Mouse (Mus musculus) hindbrain, postnatal 0 days (tissue): ENCODE measurements at regions not wholly inside any gene's neighbourhood (a gene's known extent, or its start where the extent isn't known, plus 50 kb on each side); places are given as distances from the start of the nearest gene placed in this dataset.

Source experiments
- ATAC-seq: fragments of 200-750 bp; cut with Nextera tagmentation; 2 replicates; pipeline ENCODE4 v1.8.0; 2017; ENCODE audit warnings: mild to moderate bottlenecking, moderate TSS enrichment, moderate library complexity
- DNase-seq: peaks from one replicate; pipeline ENCODE4 v3.0.0-alpha.2; 2015; ENCODE audit warnings: low spot score
- H3K27ac ChIP-seq: fragments of 300-500 bp; sonication (generic); 2 replicates; pipeline ENCODE4 v1.5.1; 2014; ENCODE audit warnings: mild to moderate bottlenecking
- H3K27me3 ChIP-seq: fragments of 300-500 bp; sonication (generic); 2 replicates; pipeline ENCODE4 v1.6.1; 2014; ENCODE audit warnings: low read length, mixed read lengths; ENCODE audit not compliant: insufficient read depth
- H3K36me3 ChIP-seq: fragments of 300-500 bp; sonication (generic); 2 replicates; pipeline ENCODE4 v1.6.1; 2014; ENCODE audit warnings: low read length, mixed read lengths; ENCODE audit not compliant: insufficient read depth
- H3K4me1 ChIP-seq: fragments of 300-500 bp; sonication (generic); 2 replicates; pipeline ENCODE4 v1.6.1; 2014; ENCODE audit warnings: antibody characterized with exemption, low read length, mixed read lengths; ENCODE audit not compliant: insufficient read depth
- H3K4me2 ChIP-seq: fragments of 300-500 bp; sonication (generic); 2 replicates; pipeline ENCODE4 v1.6.1; 2014; ENCODE audit warnings: low read depth, mild to moderate bottlenecking, low read length, moderate library complexity, mixed read lengths
- H3K4me3 ChIP-seq: fragments of 300-500 bp; sonication (generic); 2 replicates; pipeline ENCODE4 v1.5.1; 2014; ENCODE audit warnings: low read length
- H3K9ac ChIP-seq: fragments of 300-500 bp; sonication (generic); replicated peaks from 2 replicates; pipeline ENCODE4 v1.6.1; 2014; ENCODE audit warnings: mild to moderate bottlenecking, low read length, moderate library complexity, mixed read lengths
- H3K9me3 ChIP-seq: fragments of 300-500 bp; sonication (generic); 2 replicates; pipeline ENCODE4 v1.6.1; 2016; ENCODE audit warnings: low read length, mixed read lengths
- CTCF ChIP-seq: IDR thresholded peaks from 2 replicates; pipeline ENCODE4 v1.5.1; 2016; ENCODE audit warnings: antibody characterized with exemption, control low read depth, low read depth
- WGBS: fragments of 180-500 bp; shearing (Covaris S2); extraction: QIAGEN DNeasy Blood & Tissue Kit; methylation state at CpG from one replicate; pipeline ENCODE4 v1.1.7; 2014; 5-methylcytosine and 5-hydroxymethylcytosine counted together

GRCm38 (mm10) chr13:52765508-52766181, 163.8 kb downstream of the Auh start:
- Histone ChIP-seq H3K4me3 (no peak overlapping the region), H3K27ac (peak overlapping the region; percentile 56; the same call in 1 of the 2 replicates), H3K27me3 (no peaks in the 10 kb centered on the region), H3K36me3 (no peaks in the 10 kb centered on the region), H3K9ac (no peak overlapping the region), H3K4me1 (peaks cover 14% of the 10 kb centered on the region), H3K4me2 (peak overlapping the region; percentile 19; the same call in 1 of the 2 replicates), H3K9me3 (no peaks in the 10 kb centered on the region)
- no peak for TF ChIP-seq CTCF
- peak; percentile 72 for ATAC-seq
- peak; percentile 77 for DNase-seq
- 13% methylated on average over 13 of the region's 13 CpGs for WGBS

- ATAC-seq, result no peak
- TF ChIP-seq CTCF, result no peak
- Histone ChIP-seq H3K4me1 (peaks cover 14% of the 10 kb centered on the region), H3K9ac (no peak overlapping the region), H3K27me3 (no peaks in the 10 kb centered on the region), H3K36me3 (no peaks in the 10 kb centered on the region), H3K9me3 (no peaks in the 10 kb centered on the region), H3K4me2 (no peak overlapping the region), H3K4me3 (no peak overlapping the region), H3K27ac (peak overlapping the region; percentile 56; the same call in 1 of the 2 replicates)
- no peak for DNase-seq
- WGBS, result 96% methylated on average over 2 of the region's 2 CpGs
Measured at GRCm38 (mm10) chr13:52766236-52766635, 163.2 kb downstream of the Auh start.

- no peaks in the 10 kb centered on the region for H3K36me3 ChIP-seq
- H3K27ac ChIP-seq, result no peak overlapping the region
- no peaks in the 10 kb centered on the region for H3K27me3 ChIP-seq
- H3K9ac ChIP-seq, result no peak overlapping the region
- WGBS, result 79% methylated on average over 8 of the region's 8 CpGs
- DNase-seq (no peak), ATAC-seq (no peak)
- H3K4me1 ChIP-seq, result peaks cover 11% of the 10 kb centered on the region
- TF ChIP-seq CTCF, result no peak
- no peak overlapping the region for H3K4me2 ChIP-seq
- no peak overlapping the region for H3K4me3 ChIP-seq
- no peaks in the 10 kb centered on the region for H3K9me3 ChIP-seq
Measured at GRCm38 (mm10) chr13:52769956-52770355, 159.5 kb downstream of the Auh start.

GRCm38 (mm10) chr13:52771518-52771917, 158.0 kb downstream of the Auh start:
- no peak overlapping the region for H3K4me3 ChIP-seq
- H3K36me3 ChIP-seq, result no peaks in the 10 kb centered on the region
- no peaks in the 10 kb centered on the region for H3K4me1 ChIP-seq
- H3K9ac ChIP-seq, result no peak overlapping the region
- no peaks in the 10 kb centered on the region for H3K9me3 ChIP-seq
- ATAC-seq (no peak), DNase-seq (no peak)
- no peak overlapping the region for H3K4me2 ChIP-seq
- no peaks in the 10 kb centered on the region for H3K27me3 ChIP-seq
- no peak for TF ChIP-seq CTCF
- H3K27ac ChIP-seq, result no peak overlapping the region
- 96% methylated on average over 3 of the region's 3 CpGs for WGBS

- no peaks in the 10 kb centered on the region for H3K9me3 ChIP-seq
- ATAC-seq (no peak), DNase-seq (no peak)
- H3K4me2 ChIP-seq, result no peak overlapping the region
- no peak overlapping the region for H3K27ac ChIP-seq
- H3K4me3 ChIP-seq, result no peak overlapping the region
- no peaks in the 10 kb centered on the region for H3K27me3 ChIP-seq
- WGBS, result 83% methylated on average over 4 of the region's 4 CpGs
- TF ChIP-seq CTCF, result no peak
- H3K9ac ChIP-seq, result no peak overlapping the region
- no peaks in the 10 kb centered on the region; the same call in 1 of the 2 replicates for H3K4me1 ChIP-seq
- no peaks in the 10 kb centered on the region for H3K36me3 ChIP-seq
Measured at GRCm38 (mm10) chr13:52772081-52772480, 157.4 kb downstream of the Auh start.

DNA sequence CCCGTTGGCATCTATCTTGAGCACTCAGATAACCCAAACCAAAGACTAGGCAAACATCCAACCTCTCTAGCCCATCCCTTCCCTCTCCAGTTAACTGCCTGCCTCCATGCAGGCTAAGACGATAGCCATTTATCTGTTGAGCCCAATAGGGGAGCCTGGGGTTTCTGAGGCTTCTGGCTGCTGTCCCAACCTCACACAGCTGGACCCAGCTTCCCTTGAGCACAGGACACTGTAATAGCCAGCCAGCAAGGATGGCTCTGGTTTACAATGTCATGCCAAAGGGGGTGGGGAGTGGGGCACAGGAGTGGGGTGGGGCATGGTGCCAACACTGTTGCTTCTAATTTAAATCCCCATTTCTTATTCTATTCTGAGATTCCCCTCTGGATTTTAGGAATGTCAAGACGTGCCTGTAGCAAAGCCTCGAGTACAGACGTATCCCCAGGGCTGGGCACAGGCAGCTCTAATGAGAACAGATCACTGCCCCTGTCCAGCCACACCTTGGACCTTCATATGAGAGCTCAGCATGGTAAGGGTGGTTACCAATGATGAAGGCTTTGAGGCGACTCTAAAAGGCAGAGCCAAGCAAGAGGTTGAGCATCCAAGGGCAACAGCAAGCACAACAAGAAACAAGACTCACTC, 152.0 kb downstream of the Auh start:
- Histone ChIP-seq H3K27me3 (no peaks in the 10 kb centered on the region), H3K27ac (no peak overlapping the region), H3K36me3 (no peaks in the 10 kb centered on the region), H3K4me2 (no peak overlapping the region), H3K9ac (no peak overlapping the region), H3K4me3 (no peak overlapping the region), H3K9me3 (no peaks in the 10 kb centered on the region), H3K4me1 (no peaks in the 10 kb centered on the region; the same call in 1 of the 2 replicates)
- 40% methylated on average over 6 of the region's 6 CpGs for WGBS
- DNase-seq, result peak; percentile 34
- ATAC-seq, result no peak
- TF ChIP-seq CTCF, result no peak

GRCm38 (mm10) chr13:52778848-52779247, 150.6 kb downstream of the Auh start:
- DNase-seq, result no peak
- Histone ChIP-seq H3K36me3 (no peaks in the 10 kb centered on the region), H3K4me3 (no peak overlapping the region), H3K27me3 (no peaks in the 10 kb centered on the region), H3K9ac (no peak overlapping the region), H3K9me3 (no peaks in the 10 kb centered on the region), H3K27ac (no peak overlapping the region), H3K4me2 (no peak overlapping the region), H3K4me1 (no peaks in the 10 kb centered on the region; the same call in 1 of the 2 replicates)
- WGBS, result 49% methylated on average over 4 of the region's 4 CpGs
- no peak for ATAC-seq
- no peak for TF ChIP-seq CTCF
